Mouse (Mus musculus): ENCODE results near the gene Myh9.

DNA sequence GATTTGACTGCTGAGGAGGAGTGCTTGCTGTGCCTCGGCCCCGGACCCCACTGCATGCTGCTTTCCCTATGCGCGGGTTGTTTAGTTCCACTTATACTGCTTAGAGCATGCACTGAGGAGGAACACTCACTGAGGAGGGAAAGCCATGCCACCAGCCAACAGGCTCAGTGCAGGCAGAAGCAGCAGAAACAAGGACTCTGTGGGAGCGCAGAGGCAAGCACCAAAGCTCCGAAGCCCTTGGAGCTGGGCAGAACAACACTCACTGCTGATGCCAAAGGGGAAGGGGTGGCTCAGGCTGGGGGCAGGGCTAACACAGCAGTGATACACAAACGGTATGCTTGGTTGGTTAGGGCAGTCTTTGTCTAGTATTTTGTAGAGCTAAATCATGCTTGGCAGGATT, 24.6 kb downstream of the Myh9 start:
- TF ChIP-seq GATA1 (IDR thresholded peaks at IDR 0.05; ENCODE audit: borderline replicate concordance, low read length) (no peak), FLI1 (IDR thresholded peaks at IDR 0.05; ENCODE audit: low read length) (no peak)

All from megakaryocyte, embryonic 14.5 days (primary cell).